Mouse (Mus musculus): ENCODE results near the gene Orm2.

Gene Orm2

DNA sequence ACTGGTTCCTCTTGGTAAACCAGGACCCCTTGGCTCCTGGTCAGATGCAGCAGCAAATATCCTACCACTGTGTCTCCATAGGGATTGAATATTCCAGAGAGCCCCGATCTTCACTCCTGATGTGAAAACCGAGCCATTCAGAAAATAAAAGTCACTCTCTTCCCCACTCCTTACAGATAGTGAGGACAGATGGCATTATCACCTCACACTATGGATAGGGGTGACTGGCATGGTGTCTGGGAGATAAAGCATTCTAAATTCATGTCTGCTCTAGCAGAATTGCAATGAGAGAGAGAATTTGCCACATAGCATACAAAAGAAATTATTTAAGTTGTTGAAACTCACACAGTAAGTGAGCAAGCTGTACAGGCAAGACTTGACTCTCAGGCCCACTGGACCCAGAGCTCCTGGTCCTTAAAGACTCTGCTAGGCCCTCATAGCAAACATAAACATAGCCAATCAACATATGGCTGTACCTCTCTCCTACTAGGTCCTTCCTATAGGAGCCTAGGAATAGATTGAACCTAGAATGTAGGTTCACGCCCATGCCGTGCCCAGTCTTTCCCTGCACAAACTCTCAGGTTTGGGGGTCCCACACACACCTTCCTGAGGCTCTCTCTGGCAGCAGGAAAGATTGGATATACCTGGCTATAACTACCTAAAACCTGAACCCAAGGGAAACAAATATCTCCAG, 20.6 kb downstream of the Orm2 start:
- DNase-seq: no peak

DNA sequence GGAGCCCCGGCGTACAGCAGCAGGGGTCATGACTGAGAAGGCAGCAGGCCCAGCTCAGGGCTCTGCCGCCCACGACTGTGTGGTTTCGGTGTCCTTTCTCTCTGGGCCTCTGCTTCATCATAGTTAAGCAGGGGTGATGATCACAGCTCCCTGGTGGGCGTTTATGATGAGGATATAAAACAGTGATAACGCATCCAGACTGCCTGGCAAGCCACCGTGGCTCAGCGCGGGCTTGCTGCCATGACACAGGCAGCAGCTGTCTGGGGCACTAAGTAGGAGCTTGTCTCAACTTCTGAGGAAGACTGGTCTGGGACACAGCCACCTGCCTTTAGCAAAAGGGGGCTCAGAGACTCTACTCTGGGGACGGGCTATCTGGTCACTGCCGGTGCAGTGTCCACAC, 21.2 kb downstream of the Orm2 start:
- DNase-seq: no peak

DNA sequence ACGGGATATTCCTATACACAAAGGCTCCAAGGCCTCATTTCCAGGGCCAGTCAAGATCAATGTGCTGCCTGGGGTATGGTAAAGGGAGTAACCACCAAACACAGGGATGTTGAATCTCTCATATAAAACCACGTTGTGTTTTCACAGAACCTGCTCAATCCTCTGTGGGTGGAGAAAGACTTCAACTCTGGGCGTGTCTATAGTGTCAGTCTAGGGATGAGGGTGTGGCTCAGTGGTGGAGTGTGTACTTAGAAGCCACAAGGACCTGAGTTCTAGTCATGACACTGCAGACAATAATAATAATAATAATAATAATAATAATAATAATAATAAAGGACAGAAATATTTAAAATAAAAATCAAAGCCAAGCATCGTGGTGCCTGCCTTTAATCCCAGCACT, 22.0 kb downstream of the Orm2 start:
- no peak for DNase-seq

DNA sequence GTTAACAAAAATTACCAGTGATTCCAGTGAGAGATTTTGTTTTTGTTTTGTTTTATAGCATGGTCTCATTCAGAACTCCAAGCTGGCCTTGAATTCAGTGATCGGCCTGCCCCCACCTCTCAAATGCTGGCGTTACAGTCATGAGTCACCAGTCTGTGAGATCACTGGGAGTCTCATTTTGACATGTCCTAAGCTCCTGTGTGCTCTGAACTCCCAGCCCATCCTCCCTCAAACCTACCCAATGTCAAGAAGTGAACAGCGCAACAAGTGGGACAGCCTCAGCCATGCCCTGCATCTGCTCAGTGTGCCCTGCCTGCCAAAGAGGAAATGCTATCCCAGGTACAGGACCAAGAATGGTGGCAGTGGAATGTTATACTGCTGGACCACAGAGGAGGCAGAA, 23.0 kb downstream of the Orm2 start:
- DNase-seq: no peak

DNA sequence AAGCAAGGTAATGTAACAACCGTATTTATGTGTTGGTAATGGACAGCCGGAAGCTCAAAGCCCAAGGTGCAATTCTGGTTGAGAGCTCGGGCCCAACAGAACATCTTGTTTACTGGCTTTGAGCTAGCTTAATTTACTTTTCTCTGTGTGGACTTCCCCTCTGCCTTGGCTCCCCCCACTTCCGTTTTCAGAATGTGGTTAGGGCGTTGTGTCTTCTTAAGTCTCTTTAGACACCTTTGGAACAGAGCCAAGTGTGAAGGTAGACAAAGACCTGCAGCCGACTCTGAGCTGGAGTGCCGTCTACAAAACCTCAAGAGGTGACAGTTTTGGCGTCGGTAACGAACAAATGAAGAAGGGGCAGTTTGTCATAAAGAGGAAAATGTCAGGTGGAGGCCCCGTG, 23.5 kb downstream of the Orm2 start:
- peak; percentile 52 for DNase-seq

DNA sequence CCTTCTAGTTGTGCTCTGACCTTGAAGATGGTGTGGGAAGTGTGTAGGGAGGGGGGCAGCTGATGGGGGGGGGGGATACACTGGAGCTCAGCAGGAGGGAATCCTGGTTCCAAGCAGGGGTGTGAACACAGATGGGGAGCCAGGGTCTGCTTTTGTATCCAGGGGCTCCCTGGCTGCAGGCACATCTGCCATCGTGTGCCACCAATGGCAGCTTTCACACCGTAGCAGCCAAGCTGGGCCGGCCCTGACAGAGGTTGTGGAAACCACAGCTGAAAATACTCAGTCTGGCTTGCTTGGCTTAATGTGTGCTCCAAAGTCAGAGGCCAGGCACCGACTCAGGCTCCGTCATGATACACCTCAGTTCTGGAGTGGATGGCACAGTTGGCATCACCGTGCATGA, 25.8 kb downstream of the Orm2 start:
- DNase-seq: no peak

DNA sequence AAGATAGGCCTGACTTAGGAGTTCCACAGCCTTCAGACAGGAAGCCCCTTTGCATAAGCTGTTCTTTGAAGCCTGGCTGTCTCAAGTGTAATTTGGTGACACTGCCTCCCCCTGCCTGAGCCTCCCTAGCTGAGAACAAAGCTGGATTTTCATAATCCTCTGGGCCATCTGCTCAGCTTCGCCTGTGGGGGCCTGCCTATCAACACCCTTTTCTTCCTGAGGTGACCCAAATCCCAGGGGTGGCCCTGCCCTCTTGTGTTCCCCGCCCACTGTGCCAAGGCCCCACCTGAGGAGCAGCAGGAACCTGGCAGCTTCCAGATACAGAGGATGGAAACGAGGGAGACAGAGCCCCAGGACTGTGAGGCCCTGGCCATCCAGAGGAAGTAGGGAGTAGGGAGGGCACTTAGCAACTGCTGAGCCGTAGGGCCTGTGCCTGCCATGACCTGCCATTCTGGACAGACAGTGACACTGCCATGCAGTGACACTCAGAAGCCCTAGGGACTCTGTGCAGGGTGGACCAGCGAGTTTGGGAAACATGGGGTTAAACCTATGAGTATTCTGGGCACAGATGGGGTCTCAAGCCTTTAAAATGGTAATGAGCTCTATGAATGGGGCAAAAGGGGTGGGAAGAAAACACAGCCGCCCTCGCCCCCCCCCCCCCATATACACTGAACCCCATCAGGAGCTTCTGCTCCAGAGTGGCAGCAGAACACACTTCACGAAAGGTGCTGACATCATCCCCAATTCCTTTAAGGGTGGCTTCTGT, 27.1 kb downstream of the Orm2 start:
- DNase-seq: no peak

DNA sequence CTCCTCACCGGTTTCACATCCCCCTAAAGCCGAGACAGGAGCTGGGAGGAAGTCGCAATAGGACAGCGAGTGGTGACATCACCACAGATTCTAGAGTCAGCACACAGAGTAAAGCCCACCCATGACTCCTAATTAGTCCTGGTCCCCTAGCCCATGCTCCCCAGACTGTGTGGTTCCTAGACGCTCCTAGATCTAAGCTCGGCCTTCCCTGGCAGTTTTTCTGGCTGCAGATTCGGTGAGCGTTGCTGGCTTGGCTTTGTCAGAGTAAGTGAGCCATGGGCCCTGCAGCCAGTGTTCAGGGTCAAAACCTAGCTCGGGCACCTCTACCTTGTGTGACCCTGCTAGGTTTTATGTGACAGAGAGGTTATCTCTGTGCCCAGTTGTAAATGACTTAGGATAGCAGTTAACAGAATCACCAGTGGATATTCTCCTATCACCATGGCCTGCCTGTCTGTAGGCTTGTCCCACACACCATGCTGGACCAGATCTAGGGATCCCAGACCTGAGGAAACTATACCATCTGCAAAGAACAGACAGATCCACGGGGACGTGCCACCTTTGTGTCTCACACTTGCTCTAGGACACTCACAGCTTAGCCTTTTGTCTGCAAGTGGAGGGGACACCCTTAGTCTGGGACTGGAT, 27.8 kb downstream of the Orm2 start:
- no peak for DNase-seq

DNA sequence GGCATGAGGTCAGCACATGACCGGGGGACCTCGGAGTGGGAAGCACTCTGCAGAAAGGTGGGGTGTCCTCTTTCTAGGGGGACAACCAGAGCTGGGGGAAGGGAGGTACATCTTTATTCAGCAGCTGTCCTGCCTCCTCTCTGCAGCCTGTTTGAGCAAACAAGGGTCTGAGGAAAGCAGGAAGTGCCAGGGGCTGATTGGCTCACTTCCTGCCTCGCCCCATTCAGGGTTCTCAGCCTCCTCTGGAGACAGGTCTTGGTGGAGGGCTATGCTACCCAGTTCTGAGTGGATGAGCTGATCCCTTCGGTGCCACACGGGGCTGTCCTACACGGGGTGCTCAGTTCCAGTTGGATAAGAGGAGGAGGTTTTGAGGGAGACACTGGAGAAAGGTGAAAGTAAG, 29.1 kb downstream of the Orm2 start:
- no peak for DNase-seq

DNA sequence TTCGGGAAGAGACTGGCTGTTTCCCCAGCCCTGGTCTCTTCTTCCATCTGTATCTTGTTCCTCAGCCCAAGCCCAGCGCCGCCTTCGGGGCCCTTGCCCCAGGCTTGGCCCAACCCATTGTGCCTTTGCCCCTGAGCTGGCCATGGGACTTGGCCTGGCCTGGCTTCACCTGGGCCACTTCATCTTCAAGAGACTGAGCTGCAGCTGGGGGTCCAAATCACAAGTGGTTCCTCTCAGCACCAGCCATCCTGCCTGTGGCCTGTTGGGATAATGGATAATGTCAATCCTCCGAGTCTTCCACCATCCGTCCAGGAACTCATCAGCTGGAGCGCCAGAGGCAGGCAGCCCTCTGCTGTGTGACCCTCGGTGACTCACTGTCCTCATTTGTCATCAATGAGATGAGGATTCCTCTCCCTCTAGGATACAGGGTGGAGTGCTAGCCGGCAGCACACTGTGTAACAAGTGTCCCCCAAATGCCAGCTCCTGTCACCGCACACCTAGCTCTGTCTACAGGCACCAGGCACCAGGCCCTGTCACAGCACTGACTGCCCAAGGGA, 35.8 kb downstream of the Orm2 start:
- DNase-seq: no peak

DNA sequence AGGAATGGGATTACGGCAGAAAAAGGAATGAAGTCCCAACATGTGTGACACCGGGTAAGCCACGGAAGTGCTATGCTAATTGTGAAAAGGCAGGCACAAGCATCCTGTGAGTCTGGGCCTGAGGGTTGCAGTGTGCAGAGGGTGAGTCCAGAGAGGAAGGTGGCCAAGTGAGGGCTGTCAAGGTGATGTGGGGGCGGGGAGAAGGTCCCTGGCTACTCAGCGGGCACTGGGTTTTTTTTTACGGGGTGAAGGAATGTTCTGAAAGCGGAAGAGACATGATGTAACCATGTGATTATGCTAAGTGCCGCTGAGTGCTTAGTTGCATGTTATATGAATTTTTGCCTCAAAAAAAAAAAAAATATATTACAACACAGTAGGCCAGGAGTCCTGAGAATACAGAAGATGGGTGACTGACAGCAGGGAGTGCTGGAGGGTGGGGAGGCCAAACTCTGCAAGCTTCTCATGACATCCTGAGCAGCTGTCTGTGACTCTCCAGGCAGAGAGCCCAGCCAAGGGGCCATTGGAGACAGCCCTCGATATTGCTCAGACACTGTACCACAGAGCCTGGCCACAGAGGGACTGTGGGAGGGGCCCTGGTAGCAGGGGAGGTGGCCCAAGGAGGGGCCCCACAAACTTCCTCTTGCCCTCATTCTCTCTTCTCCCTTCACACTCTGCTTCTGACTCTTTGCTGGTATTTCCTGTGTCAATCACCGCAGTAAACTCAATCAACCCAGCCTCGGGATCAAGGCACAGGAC, 36.8 kb downstream of the Orm2 start:
- peak; percentile 78 for DNase-seq

DNA sequence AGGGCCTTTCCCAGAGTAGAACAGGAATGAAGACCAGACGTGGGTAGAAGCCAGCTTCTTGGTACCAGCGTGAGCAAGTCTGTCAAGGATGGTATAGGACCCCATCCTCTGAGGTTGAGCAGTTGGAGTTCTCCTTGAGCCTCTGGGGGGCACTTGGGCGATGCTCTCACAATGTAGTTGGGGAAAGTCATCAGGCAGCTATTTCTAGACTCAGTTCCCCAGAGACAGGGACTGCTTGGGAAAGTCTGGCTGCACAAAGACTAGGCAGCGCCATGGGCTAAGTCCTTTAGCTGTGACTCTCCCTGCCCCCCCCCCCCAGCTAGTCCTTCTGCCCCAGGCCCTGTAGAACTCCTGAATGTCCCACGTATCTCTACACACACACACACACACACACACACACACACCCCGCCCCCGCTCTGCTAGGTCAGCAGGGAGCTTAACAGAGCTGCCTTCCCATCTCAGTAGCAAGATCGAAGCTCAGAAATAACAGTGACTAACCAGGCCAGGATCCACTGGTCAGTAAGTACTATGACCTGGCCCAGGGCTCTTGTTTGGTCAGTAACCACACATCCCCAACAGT, 37.5 kb downstream of the Orm2 start:
- no peak for DNase-seq

DNA sequence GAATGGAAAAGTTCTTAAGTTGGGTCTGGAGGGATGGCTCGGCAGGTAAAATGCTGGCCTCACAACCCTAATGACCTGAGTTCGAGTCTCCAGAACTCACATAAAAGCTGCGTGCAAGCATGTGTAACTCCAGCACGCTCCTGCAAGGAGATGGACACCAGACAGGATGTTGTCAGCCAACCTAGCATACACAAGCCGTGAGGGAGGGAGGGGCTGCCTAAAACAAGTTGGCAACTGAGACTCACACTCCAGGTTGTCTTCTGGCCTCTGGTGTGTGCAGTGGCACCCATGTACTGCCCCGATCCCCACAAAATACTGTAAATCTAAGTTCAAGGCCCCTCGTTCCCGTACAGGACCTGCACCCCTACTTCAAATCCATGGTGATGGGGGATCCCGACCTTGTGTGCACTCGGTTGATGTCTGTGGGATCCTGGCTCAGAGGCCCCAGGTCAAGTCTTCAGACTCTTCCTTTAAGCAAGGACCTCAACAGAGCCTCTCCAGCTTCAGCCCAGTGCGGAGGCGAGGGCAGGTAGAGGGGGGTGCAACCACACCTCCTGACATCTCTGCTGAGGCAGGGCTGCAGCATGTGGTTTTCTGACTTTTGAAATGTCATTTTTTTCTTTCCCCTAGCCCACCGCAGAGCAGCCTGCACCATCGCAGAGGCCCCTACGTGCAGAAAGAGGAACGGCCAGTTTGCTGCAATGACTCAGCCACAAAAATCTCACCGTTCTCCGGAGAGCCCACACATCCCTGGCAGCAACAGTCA, 38.5 kb downstream of the Orm2 start:
- no peak for DNase-seq

DNA sequence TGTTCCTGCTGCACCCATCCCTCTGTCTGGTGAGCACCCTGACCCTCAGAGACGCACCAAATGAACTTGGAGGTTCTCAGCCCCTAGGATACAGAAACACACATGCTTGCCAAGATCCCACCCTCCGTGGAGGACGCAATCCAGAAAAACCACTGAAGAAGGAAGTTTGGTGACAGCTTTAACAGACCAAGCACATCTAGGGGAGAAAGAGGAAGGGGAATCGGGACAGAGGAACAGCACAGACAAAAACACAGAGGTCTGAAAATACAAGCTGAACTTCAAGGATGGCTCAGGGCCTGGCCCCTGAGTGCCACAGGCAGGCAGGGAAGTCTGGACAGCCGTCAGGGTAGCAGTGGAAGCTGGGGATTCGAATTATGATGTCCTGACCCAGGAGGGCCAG, 39.4 kb downstream of the Orm2 start:
- DNase-seq: no peak

DNA sequence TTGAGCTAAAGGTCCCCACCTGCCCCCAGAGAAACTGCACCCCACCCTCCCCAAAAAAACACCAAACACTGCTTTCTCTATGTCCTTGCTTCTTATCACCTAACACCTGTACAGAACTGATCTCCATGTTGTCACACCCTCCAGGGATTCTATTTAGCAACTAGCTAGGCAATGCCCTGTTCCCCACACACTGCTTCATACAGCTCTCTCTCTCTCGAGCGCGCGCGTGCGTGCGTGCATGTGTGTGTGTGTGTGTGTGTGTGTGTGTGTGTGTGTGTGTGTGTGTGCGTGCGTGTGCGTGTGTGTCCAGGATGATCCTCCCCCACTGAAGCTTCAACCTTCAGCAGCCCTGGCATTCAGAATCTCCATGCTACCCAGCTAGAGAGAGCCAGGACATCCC, 39.8 kb downstream of the Orm2 start:
- DNase-seq: no peak

DNA sequence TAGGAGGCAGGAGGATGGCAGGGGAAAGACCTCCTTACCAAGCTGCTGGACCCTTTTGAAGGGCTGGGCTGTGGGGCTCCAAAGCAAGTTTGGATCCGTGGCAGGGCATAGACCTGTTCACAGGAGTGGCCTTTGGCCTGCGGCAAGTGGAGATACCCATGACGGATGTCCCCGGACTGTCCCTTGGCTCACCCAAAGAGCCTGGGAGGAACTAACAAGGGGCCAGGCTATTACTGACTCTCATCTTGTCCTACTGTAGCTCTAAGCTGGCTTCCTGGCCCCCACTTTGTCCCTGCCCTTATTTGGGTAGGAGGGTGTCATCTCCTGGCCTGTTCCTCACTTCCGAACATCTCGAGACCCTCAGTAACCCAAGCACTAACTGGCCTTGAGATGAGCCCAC, 40.3 kb downstream of the Orm2 start:
- DNase-seq: no peak

DNA sequence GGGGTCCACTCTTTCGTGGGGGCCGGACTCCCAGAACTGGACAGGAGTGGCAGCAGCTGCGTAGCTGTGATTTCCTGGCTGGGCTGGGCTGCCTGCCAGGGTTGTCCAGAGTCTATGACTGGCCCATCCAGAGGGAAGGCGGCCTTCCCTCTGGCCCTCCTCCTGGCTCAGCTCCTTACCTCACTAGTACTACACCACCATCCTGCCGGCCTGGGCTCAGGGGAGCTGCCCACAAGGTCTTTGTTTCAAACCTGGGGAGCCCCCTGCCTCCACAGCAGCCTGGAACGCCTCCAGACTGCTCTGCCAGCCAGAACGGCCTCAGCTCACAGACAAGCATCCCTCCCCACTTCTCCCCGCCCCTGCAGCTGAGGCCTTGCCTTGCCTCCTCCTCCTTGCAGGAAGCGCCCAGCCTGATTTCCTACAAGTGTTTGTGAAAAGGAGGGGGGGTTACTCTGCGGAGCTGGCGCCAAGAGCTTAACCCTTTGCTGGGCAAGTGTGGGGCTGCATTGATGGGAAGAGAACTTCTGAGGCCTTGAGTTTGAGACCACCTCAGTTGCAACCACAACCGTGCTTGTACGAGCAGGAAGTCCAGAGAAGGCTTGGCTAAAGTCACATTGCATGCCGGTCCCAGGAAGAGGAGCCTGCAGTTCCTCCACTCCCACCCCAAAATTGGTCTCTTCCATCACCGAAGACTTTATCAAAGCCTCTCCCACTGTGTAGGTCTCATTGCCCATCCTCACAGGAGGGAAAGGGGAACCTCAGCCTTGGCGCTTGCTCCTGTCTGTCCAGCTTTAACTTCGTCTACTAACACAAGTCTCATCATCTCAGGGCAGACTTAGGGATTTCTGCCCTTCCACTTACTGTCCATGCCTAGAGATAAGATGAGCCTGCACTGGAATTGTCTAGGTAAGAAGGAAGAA, 41.1 kb downstream of the Orm2 start, which contains the start of gene Akna:
Akna (minus strand) TSS at position 315 of the 920 bp plus-strand sequence.
- DNase-seq: peak; percentile 96

DNA sequence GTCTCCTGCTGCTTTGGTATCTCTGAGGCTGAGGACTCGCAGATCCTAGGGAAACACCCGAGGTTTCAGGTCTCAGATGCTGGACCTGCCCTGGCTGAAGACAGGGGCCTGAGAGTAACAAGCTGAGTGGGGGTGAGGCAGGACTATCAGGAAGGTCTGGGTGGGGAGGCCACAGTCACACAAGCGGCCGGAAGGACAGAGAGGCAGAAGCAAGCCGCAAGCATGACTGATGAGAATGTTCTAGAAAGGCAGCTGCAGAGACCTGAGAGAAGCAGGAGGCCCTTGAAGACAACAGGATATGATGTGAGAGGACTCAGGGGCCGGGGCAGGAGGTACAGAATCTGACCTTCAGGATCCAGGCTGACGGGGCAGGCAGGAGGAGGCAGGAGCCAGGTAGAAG, 42.0 kb downstream of the Orm2 start:
- DNase-seq: no peak

DNA sequence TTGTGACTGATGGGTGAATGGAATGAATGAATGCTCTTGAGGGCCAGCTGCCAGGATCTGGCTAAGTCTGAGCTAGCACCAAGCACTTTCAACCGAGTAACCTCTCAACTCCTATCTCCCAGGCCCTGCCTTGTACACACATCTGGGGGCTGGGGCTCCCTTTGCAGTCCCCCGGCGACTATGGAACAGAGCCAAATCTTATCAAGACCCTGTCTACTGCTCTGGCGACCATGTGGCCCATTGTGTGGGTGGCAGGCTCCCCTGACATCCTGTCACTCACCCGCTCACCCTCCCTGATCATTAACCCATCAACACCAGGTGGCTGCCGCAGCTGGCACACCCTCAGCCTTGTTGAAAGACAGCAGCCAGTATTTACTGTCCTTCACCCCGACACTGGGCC, 42.8 kb downstream of the Orm2 start:
- no peak for DNase-seq

DNA sequence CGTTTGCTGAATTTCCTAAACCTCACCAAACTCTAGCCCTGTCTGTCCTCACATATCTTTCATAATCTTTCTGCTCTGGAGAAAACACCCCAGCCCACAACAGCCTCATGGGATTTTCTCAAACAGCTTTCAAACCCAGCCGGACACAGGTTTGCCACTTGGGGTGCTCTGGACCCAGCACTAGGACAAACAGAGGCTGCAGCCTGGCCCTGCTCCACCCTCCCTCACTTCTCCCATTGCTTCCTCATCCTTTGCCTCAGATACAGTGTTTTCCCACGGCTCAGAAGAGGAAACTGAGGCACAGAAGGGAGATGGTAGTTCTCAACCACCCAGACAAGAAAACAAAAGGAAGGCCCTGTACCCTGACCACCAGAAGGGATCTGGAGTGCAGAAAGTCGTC, 43.4 kb downstream of the Orm2 start:
- DNase-seq: no peak

DNA sequence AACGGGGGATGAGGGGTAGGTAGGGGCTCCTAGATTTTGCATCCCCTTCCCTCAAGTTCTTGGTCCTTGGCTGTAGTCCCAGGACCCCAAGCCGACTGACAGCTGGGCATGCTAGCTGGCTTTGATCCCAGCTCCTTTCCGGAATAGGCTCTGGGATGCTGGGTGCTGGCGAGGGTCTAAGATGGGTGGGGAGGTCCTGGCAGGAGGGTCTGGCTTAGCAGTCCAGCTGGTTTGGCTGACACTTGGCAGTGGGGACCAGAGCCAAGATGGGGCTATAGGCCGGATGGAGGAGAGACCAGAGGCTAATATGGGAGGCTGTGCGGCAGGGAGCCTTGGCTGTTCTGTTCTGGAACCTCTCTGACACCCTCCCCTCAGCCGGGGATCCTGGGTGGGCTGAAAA, 46.0 kb downstream of the Orm2 start:
- DNase-seq: peak; percentile 65
